Mouse (Mus musculus): ENCODE data around the gene Med26. TPM values are rescaled to one million over a fixed set of nuclear protein-coding genes. Genes with fewer than 3 reads are reported as not detected.
A peak's percentile ranks its signal among the peaks of the same experiment; 100 is the strongest.

Gene Med26
- polyA plus RNA-seq, 1 experiment from 2014 or later: 11.4 TPM

DNA sequence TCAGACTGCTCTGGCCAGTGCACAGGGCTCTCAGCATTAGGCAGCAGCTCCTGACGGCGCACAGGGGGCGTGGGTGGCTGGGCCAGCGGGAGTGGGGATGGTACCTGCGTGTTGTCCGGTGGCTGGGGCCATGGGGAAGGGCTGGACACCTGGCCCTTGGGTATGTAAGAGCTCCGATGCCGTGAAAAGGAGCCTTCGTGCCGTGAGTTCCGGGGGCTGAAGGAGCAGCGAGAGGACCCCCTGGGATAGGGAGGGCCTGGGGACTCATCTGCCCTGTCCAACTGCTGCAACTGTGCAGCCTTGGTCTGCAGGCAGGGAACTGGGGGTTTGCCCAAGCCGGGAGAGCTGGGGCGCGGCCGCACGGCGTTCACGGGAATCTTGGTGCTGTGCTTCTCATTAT lies 51.9 kb downstream of the Med26 start:
- Histone ChIP-seq H3K9ac (replicated peaks; ENCODE audit: low read depth, low read length) (no peak overlapping the region), H3K27ac (ENCODE audit: low read depth, low read length) (no peak overlapping the region), H3K9me3 (ENCODE audit: control insufficient read depth, low read length) (no peaks in the 10 kb centered on the region), H3K27me3 (ENCODE audit: control insufficient read depth, insufficient read depth, low read length) (no peaks in the 10 kb centered on the region; the same call in 1 of the 2 replicates), H3K4me2 (ENCODE audit: low read depth, low read length) (no peak overlapping the region), H3K4me3 (ENCODE audit: low read depth, low read length) (no peak overlapping the region), H3K4me1 (ENCODE audit: control insufficient read depth, insufficient read depth, low read length) (peaks cover 16% of the 10 kb centered on the region), H3K36me3 (ENCODE audit: control insufficient read depth, insufficient read depth, low read length) (peaks cover 18% of the 10 kb centered on the region)
- no peak for ATAC-seq (ENCODE audit: low read depth)
- 91% methylated on average over 19 of the region's 19 CpGs for WGBS

DNA sequence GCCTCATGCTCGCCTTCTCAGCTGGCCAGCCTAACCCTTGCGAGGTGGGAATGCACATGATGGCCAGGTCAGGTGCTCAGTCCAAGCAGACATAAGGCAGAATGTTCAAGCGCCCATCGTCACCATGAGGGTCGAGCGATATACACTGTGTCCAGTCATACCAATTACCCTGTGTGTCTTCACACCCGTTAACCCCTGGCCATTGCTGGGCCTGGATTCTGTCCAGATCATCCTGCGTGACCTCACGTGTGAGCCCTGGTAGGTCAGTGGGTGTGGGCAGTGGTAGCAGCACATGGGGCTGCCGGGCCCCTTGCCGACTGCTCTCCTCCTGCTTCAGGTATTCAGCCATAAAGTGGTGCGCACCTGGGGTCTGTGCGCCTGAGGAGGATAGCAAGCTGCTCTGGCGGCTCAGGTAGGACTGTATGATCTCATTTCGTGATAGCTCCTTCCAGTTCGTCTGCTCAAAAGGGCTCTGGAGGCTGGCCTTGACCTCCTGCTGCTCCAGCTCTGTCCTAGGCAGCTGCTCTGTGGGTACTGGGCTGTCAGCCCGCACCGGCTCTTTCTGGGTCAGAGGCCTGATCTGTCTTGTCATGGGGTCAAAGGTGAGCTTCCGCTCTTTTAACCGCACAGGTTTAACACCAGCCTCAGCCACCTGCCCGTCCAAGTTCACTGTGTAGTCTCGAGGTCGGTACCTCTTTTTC lies 52.5 kb downstream of the Med26 start:
- peaks cover 20% of the 10 kb centered on the region for H3K4me1 ChIP-seq (ENCODE audit: control insufficient read depth, insufficient read depth, low read length)
- H3K9ac ChIP-seq (replicated peaks; ENCODE audit: low read depth, low read length): no peak overlapping the region
- H3K4me2 ChIP-seq (ENCODE audit: low read depth, low read length): no peak overlapping the region
- WGBS: 93% methylated on average over 23 of the region's 23 CpGs
- no peak for ATAC-seq (ENCODE audit: low read depth)
- H3K4me3 ChIP-seq (ENCODE audit: low read depth, low read length): no peak overlapping the region
- no peak overlapping the region for H3K27ac ChIP-seq (ENCODE audit: low read depth, low read length)
- no peaks in the 10 kb centered on the region; the same call in 1 of the 2 replicates for H3K27me3 ChIP-seq (ENCODE audit: control insufficient read depth, insufficient read depth, low read length)
- H3K36me3 ChIP-seq (ENCODE audit: control insufficient read depth, insufficient read depth, low read length): peaks cover 18% of the 10 kb centered on the region
- no peaks in the 10 kb centered on the region for H3K9me3 ChIP-seq (ENCODE audit: control insufficient read depth, low read length)

DNA sequence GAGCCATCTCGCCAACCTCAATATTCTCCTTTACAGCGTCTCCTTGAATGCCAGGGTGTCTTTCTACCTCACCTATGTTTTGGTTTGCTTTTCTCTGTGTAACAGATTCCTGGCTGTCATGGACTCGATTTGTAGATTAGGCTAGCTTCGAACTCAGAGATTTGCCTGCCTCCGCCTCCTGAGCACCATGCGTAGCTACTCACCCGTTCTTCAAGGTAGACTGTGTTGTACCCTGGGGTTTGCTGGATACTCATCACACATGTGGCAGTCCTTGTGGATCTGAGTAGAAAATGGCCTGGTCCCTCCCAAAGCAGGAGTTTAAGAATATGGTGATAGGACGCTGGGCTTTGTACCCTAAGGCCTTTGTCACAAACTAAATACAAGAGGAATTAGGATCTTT lies 54.7 kb downstream of the Med26 start:
- H3K27ac ChIP-seq (ENCODE audit: low read depth, low read length): 0 out of 2 replicates have a peak overlapping the region, but pooled peaks have one; percentile 75
- H3K9me3 ChIP-seq (ENCODE audit: control insufficient read depth, low read length): no peaks in the 10 kb centered on the region
- H3K36me3 ChIP-seq (ENCODE audit: control insufficient read depth, insufficient read depth, low read length): peaks cover 18% of the 10 kb centered on the region
- H3K4me1 ChIP-seq (ENCODE audit: control insufficient read depth, insufficient read depth, low read length): peaks cover 20% of the 10 kb centered on the region
- H3K4me2 ChIP-seq (ENCODE audit: low read depth, low read length): peak overlapping the region; percentile 92
- H3K9ac ChIP-seq (replicated peaks; ENCODE audit: low read depth, low read length): peak overlapping the region; percentile 46
- 18% methylated on average over 8 of the region's 8 CpGs for WGBS
- H3K4me3 ChIP-seq (ENCODE audit: low read depth, low read length): peak overlapping the region; percentile 83
- no peaks in the 10 kb centered on the region; the same call in 1 of the 2 replicates for H3K27me3 ChIP-seq (ENCODE audit: control insufficient read depth, insufficient read depth, low read length)
- ATAC-seq (ENCODE audit: low read depth): no peak

DNA sequence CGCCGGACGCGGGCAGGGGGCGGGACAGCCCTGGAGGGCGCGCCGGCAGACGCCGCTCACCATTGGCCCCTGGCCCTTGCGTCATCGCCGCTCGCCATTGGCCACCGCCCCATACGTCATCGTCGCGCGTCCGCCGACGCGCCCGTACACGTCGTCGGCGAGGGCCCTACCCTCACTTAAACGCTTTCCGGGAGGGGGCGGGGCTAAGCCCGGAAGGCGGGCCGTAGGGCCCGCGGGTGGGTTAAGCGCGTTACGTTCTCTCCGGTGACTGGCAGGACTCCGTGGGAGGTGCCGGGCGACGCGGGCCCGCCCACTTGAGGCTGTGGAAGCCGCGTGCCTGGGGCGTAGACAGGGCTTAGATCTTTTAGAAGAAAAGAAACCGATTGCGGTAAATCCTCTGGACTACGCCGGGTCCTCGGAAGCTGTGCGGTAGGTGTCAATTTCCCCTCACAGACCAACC lies 55.4 kb downstream of the Med26 start:
- Histone ChIP-seq H3K9me3 (ENCODE audit: control insufficient read depth, low read length) (no peaks in the 10 kb centered on the region), H3K4me2 (ENCODE audit: low read depth, low read length) (peak overlapping the region; percentile 92), H3K36me3 (ENCODE audit: control insufficient read depth, insufficient read depth, low read length) (peaks cover 18% of the 10 kb centered on the region), H3K4me1 (ENCODE audit: control insufficient read depth, insufficient read depth, low read length) (peaks cover 20% of the 10 kb centered on the region), H3K27ac (ENCODE audit: low read depth, low read length) (peak overlapping the region; percentile 82), H3K27me3 (ENCODE audit: control insufficient read depth, insufficient read depth, low read length) (no peaks in the 10 kb centered on the region; the same call in 1 of the 2 replicates), H3K9ac (replicated peaks; ENCODE audit: low read depth, low read length) (peak overlapping the region; percentile 76), H3K4me3 (ENCODE audit: low read depth, low read length) (peak overlapping the region; percentile 83)
- WGBS: under 1% methylated on average over 49 of the region's 56 CpGs
- ATAC-seq (ENCODE audit: low read depth): peak; percentile 96

DNA sequence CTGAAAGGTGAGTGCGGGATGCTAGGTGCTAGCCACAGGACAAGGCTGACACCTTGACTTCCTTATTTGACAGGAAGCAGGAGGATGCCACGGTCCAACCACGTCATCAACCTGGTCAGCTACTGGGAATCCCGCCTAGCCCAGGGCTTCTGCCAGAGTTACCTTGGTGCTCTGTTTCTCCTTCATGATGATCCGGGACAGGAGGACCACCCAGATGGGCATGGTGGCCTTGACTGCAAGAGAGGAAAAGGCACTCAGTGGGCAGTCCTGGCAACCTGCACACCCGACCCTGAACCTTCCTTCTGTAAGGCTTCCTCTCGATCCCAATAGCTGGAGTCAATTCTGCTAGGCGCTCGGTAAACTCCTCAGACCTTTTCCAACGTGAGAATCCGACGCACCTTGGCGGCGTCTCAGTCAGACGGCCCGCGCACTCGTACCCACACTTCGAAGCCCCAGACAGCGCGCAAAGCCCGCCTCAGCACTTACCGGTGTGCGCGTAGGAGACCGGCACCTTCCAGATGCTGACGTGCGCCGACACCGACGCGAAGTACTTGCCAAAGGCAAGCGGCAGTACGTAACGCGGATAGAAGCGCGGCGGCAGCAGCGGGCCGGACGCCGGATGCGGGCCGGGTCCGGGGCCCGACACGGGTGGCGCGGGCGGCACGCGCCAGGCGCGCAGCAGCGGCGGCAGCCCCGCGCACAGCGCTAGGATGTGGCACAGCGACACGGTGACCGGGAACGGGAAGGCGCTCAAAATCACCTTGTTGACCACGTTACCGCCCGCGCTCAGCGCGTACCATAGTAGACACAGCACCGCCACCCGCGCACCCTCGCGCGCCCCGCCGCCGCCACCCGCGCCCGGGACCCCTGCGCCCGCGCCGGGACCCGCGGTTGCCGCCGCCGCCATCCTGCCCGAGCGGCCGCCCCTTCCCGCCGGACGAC lies 56.1 kb downstream of the Med26 start, which contains the start of gene Slc35e1:
Gene Slc35e1, minus strand, starts transcription at position 935 of the 942 bp plus-strand sequence.
- H3K4me3 ChIP-seq (ENCODE audit: low read depth, low read length): peak within 1 kb of the TSS; percentile 83
- peak within 1 kb of the TSS; percentile 92 for H3K4me2 ChIP-seq (ENCODE audit: low read depth, low read length)
- peak; percentile 72 for ATAC-seq (ENCODE audit: low read depth)
- H3K27ac ChIP-seq (ENCODE audit: low read depth, low read length): peak within 1 kb of the TSS; percentile 82
- WGBS: under 1% methylated on average over 59 of the region's 98 CpGs
- peaks cover 20% of the 10 kb centered on the region for H3K4me1 ChIP-seq (ENCODE audit: control insufficient read depth, insufficient read depth, low read length)
- peak within 1 kb of the TSS; percentile 76 for H3K9ac ChIP-seq (replicated peaks; ENCODE audit: low read depth, low read length)
- H3K9me3 ChIP-seq (ENCODE audit: control insufficient read depth, low read length): no peaks in the 10 kb centered on the region
- H3K36me3 ChIP-seq (ENCODE audit: control insufficient read depth, insufficient read depth, low read length): peaks cover 18% of the 10 kb centered on the region
- no peaks in the 10 kb centered on the region; the same call in 1 of the 2 replicates for H3K27me3 ChIP-seq (ENCODE audit: control insufficient read depth, insufficient read depth, low read length)

DNA sequence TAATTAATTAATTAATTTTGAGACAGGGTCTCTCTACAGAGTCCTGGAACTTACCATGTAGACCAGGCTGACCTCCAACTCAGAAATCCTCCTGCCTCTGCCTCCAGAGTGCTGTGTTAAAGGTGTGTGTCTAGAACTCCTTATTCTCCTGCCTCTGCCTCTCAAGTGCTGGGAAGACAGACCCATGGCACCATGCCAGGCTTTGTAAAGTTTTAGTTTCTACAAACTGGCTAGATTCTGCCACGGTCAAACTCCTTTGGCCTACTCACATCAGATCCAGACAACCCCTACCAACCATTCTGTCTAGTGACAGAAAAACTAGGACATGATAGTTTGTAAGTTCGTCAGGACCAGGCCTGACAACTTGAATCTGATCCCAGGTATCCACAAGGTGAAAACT lies 57.1 kb downstream of the Med26 start:
- Histone ChIP-seq H3K4me1 (ENCODE audit: control insufficient read depth, insufficient read depth, low read length) (peaks cover 20% of the 10 kb centered on the region), H3K4me3 (ENCODE audit: low read depth, low read length) (peak overlapping the region; percentile 83; the same call in 1 of the 2 replicates), H3K36me3 (ENCODE audit: control insufficient read depth, insufficient read depth, low read length) (peaks cover 9% of the 10 kb centered on the region), H3K27me3 (ENCODE audit: control insufficient read depth, insufficient read depth, low read length) (no peaks in the 10 kb centered on the region; the same call in 1 of the 2 replicates), H3K4me2 (ENCODE audit: low read depth, low read length) (peak overlapping the region; percentile 92; the same call in 1 of the 2 replicates), H3K27ac (ENCODE audit: low read depth, low read length) (no peak overlapping the region), H3K9ac (replicated peaks; ENCODE audit: low read depth, low read length) (no peak overlapping the region; the same call in 1 of the 2 replicates), H3K9me3 (ENCODE audit: control insufficient read depth, low read length) (no peaks in the 10 kb centered on the region)
- 89% methylated on average over 2 of the region's 2 CpGs for WGBS
- ATAC-seq (ENCODE audit: low read depth): no peak

DNA sequence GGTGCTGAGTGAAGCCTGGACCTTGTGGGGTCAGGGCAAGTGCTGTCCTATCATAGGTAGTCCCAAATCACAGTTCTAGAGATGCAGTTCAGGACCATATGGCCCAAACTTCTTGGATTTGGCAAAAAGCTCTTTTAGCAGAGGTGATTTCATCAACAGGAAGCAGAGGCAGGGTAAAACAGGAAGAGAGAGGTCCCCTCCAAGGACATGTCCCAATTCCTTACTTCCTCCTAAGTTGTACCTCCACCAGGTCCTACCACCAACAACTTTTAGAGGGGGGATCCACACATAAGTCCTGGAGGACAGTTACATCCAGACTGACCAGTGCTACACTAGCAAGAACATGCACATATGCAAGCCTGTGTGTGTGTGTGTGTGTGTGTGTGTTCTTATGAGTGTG lies 61.1 kb downstream of the Med26 start:
- Histone ChIP-seq H3K4me1 (ENCODE audit: control insufficient read depth, insufficient read depth, low read length) (peaks cover 10% of the 10 kb centered on the region), H3K4me3 (ENCODE audit: low read depth, low read length) (no peak overlapping the region), H3K27ac (ENCODE audit: low read depth, low read length) (no peak overlapping the region), H3K9me3 (ENCODE audit: control insufficient read depth, low read length) (no peaks in the 10 kb centered on the region), H3K36me3 (ENCODE audit: control insufficient read depth, insufficient read depth, low read length) (peaks cover 16% of the 10 kb centered on the region), H3K9ac (replicated peaks; ENCODE audit: low read depth, low read length) (no peak overlapping the region), H3K27me3 (ENCODE audit: control insufficient read depth, insufficient read depth, low read length) (no peaks in the 10 kb centered on the region; the same call in 1 of the 2 replicates), H3K4me2 (ENCODE audit: low read depth, low read length) (no peak overlapping the region)
- ATAC-seq (ENCODE audit: low read depth): no peak

DNA sequence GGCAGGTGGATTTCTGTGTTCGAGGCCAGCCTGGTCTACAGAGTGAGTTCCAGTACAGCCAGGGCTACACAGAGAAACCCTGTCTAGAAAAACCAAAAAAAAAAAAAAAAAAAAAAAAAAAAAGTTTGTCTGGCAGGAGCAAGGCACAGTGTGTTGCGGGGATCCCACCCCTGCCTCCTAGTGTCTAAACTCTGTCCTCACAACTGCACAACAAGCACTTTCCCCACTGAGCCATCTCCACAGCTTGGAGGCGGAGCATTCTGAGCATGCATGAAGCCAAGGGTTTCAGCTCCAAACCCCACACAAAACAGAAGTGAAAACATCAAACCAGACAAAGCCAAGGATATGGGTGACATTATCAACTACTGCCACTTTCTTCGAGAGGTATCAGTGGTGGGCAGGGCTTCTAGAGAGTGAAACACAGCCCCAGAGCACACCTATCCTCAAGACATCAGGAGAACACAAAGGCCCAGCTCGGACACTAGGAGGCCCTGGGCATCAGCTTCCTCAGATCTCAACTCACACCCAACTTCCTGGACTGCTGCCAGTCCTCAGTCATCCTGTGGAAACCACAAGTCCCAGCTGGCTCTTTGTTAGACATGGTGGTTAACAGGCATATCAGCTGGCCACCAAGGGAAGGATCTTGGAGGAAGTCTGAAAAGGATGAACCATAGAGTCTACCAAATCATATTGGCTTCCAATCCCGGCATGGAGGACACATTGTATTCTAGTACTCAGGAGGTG lies 62.4 kb downstream of the Med26 start:
- Histone ChIP-seq H3K27ac (ENCODE audit: low read depth, low read length) (no peak overlapping the region), H3K4me3 (ENCODE audit: low read depth, low read length) (no peak overlapping the region), H3K9ac (replicated peaks; ENCODE audit: low read depth, low read length) (no peak overlapping the region), H3K4me1 (ENCODE audit: control insufficient read depth, insufficient read depth, low read length) (no peaks in the 10 kb centered on the region), H3K27me3 (ENCODE audit: control insufficient read depth, insufficient read depth, low read length) (no peaks in the 10 kb centered on the region), H3K36me3 (ENCODE audit: control insufficient read depth, insufficient read depth, low read length) (peaks cover 16% of the 10 kb centered on the region), H3K4me2 (ENCODE audit: low read depth, low read length) (no peak overlapping the region), H3K9me3 (ENCODE audit: control insufficient read depth, low read length) (no peaks in the 10 kb centered on the region)
- no peak for ATAC-seq (ENCODE audit: low read depth)
- 87% methylated on average over 6 of the region's 6 CpGs for WGBS

Measured in neural tube, embryonic 14.5 days (tissue).